Mouse (Mus musculus): ENCODE measurements at regions not wholly inside any gene's neighbourhood (a gene's known extent, or its start where the extent isn't known, plus 50 kb on each side); places are given as distances from the start of the nearest gene placed in this dataset.

- TF ChIP-seq CTCF (IDR thresholded peaks at IDR 0.05; ENCODE audit: low read depth, low read length) (no peak), POLR2A (IDR thresholded peaks at IDR 0.05; ENCODE audit: borderline replicate concordance, low read depth, low read length) (no peak)
Observed at GRCm38 (mm10) chr15:24793381-24793780, 620.2 kb downstream of the Basp1 start.

All from bone marrow macrophage, adult 2 months (primary cell).